Mouse (Mus musculus) c-Kit-positive CD71-negative TER-119-negative erythroid progenitor cells, embryonic 14.5 days (primary cell): ENCODE results near the gene Acad10.
A peak's percentile ranks its signal among the peaks of the same experiment; 100 is the strongest.
"Not testable (repeated sequence)": the region's sequence is repeated elsewhere in the genome, so short reads cannot be mapped to it uniquely, and the experiment has no call there.

Source experiments
- DNase-seq: peaks from one replicate; pipeline ENCODE4 v3.0.0-alpha.2; 2013; ENCODE audit warnings: low read depth

Gene Acad10

GRCm38 (mm10) chr5:121660059-121660896 is at the start of gene Acad10, which contains the start of gene Brap:
TSS of gene Acad10 (minus strand) at chr5:121660514.
TSS of gene Brap (plus strand) at chr5:121660563.
- peak; percentile 82 for DNase-seq

DNA sequence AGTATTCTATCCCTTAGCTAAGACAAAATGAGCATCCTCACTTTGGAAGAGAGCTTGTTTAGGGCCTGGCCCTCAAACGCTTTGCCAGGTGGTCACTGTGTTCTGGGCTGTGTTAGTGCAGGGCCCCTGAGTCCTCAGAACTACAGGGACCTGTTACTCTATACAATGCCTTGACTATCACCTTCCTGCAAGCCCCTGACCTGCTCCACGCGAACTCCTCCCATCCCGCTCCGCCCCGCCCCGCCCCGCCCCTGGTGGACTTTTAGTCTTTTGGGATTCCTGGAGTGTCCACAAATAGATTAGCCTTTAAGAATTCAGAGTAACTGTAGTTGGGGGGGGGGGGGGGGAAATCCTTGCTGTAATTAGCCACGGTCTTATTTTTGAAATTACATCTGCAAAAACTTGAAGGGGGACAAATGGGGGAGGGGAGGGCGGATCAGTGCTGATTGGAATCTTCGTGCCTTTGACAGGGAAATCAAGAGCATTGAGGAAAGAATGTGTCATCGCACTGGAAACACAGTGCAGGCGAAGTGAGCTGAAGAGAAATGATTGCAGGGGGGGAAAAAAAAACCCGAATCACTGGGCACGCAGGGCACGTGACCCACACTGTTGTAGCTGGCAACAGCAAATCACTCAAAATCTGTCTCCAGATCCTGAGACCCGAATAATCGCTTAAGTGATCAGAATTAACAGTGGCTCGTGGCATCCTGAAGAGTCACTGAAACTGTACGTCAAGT is 44.4 kb upstream of the Acad10 start:
- no peak for DNase-seq

DNA sequence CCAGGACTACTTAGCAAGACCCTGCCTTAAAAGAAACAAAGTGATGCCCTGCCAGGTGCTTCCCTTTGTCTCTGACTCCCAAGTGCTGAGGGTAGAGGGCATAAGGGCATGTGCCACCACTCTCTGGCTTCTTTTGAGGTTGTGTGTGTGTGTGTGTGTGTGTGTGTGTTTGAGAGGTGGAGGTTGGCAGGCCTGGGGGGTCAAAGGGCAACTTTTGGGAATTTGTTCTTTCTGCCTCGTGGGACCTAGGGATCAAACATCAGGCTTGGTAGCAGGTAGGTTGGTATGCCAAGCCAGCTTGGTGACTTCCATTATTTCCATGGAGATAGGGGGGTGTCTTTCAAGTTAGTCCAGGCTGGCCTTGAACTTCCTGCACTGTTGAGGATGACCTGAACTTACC is 43.0 kb upstream of the Acad10 start:
- DNase-seq = no peak

GRCm38 (mm10) chr5:121701111-121701769 is 40.9 kb upstream of the Acad10 start:
- DNase-seq = no peak

DNA sequence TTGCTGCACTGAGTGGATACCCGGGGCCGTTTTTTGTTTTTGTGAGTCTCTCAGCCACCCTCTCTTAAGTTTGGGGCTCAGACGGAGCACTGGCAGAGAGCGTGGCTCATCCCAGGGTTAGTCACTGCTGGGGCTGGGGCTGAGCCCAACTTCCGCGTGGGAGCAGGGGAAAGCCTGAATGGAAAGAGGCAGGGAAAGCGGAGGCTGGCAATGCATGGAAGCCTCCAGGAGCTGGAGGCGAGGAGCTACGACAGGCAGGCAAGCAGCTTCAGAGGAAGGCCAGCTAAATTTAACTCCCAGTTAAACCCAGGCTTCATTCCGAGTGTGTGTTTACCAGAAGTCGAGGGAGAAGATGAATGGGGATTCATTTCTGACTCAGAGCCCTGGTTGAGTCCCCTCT is 40.2 kb upstream of the Acad10 start:
- no peak for DNase-seq

- no peak for DNase-seq
These were observed 39.6 kb upstream of the Acad10 start for GRCm38 (mm10) chr5:121699891-121700290.

DNA sequence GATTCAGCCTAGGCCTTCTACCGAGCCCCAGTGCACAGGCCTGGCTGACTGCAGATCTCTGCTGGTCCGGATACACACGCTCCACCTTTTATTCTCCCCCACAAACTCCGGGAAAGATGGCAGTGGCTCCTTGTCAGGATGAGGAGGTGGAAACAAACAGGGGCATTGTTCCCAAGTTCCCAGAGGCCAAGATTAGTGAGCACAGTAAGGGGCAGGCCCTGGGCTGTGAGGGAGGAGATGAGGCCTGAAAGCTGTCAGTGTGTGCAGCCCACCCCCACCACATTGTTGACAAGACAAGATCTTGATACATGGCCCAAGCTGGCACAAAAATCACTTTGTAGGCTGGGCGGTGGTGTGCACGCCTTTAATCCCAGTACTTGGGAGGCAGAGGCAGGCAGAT is 36.4 kb upstream of the Acad10 start:
- no peak for DNase-seq

- no peak for DNase-seq
These were observed 32.6 kb upstream of the Acad10 start for GRCm38 (mm10) chr5:121692897-121693296.

DNA sequence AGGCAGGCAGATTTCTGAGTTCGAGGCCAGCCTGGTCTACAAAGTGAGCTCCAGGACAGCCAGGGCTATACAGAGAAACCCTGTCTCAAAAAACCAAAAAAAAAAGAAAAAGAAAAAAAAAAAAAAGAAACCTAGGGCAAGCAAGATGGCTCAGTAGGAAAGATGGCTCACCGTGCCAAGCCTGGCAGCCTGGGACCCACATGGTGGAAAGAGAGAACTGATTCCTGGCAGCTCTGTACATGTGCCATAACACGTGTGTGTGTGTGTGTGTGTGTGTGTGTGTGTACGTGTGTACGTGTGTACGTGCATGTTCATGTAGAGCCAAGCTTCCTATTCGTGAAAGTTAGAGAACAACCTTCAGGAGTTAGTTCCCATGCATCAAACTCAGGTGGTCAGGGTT is 31.1 kb upstream of the Acad10 start:
- not testable (repeated sequence) for DNase-seq

GRCm38 (mm10) chr5:121690482-121691211 is 30.3 kb upstream of the Acad10 start:
- no peak for DNase-seq

DNA sequence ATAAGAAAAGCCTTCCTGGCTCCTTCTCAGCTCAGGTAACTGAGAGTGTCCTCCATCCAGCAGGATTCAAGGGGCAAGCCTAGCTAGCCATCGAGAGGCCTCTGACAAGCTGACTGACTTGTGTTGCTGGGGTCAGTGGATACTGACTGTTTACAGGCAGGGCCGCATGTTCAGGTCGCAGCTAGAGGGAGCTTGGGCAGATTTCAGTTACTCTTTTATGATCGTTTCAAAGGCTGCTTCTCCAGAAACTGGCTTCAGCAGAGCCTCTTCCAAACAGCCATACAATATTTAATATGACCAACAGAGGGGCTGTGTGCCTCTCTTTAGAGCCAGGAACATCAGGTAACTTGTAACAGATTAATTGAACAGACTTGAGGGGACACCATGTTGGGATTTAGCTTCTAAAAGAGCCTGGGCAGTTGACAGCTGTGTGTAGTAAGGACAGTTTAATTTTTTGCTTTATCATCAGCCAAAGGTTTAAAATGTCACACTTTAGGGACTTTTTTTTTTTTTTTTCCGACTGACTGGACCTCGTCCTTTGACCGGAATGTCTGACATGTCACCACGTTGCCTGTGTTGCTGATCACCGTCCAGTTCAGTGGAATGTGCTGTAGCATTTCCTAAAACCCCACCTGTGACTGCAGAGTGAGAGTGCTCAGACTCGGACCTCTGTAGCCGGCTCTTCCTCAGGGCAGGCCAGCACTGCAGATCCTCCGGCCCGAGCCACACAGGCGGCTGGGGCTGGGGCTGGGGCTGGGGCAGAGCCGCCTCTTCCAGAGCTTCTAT is 26.0 kb upstream of the Acad10 start:
- no peak for DNase-seq

GRCm38 (mm10) chr5:121685495-121685894 is 25.2 kb upstream of the Acad10 start:
- no peak for DNase-seq

DNA sequence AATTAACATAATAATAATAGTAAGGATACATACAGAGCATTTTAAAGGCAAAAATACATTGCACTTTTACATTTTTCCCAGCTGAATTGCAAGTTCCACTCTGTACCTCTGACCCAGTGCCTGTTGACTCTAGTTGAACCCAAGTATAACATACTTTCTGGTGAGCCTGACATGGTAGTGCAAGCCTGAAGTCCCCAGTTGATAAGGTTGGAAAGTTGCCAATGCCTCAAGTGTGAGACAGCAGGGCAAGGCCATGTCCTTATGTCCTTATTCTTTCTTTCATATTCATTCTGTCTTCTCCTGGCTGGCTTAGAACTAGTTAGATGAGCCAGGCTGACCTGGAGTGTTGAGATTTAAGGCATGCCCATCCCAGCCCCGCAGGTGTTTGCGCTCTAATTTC is 21.9 kb upstream of the Acad10 start:
- no peak for DNase-seq

GRCm38 (mm10) chr5:121670412-121670811 is 10.1 kb upstream of the Acad10 start:
- no peak for DNase-seq

DNA sequence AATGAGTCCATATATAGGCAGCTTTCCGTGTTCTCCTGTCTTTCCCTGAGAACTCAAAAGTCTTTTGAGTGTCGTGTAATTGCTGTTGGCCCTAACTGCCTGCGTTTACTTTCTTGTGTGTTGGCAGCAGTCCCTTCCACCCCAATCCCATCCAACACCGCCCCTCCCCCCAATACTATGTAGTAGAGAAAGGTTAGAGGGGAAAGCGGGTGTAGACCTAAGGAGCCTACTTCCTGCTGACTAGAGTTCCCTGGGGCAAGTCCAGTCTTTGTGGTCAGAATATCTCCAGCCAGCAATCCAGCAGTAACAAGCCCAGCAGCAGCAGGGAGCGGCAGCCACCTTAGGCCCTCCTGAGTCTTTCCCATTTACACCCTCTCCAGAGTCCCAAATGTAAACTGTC is 8.1 kb upstream of the Acad10 start:
- no peak for DNase-seq

GRCm38 (mm10) chr5:121667067-121667466 is 6.8 kb upstream of the Acad10 start:
- no peak for DNase-seq

- no peak for DNase-seq
These were observed 4.7 kb upstream of the Acad10 start for GRCm38 (mm10) chr5:121664971-121665370.

DNA sequence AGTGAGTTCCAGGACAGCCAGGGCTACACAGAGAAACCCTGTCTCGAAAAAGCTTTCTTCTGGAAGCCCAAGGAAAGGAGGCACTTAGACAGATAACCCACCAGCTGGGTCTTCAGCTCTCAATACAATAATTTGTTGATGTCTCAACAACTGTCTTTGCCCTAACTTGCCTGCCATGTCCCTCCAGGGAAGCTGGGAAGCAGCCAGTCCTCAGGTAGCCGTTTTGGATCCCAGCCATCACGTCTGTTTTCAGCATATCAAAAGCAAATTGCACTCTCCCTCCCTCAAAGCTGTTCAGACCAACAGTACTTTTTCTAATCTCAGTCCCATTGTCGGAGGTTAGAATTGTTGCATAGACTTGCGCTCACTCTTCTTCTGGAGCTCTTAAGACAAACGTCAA is 3.8 kb upstream of the Acad10 start:
- no peak for DNase-seq

GRCm38 (mm10) chr5:121663456-121663855 is 3.1 kb upstream of the Acad10 start:
- no peak for DNase-seq

- no peak for DNase-seq
These were observed 1.2 kb upstream of the Acad10 start for GRCm38 (mm10) chr5:121661494-121661893.

GRCm38 (mm10) chr5:121660897-121661254 is 562 bp upstream of the Acad10 start:
- DNase-seq = no peak
